Mouse (Mus musculus): ENCODE data around the gene Ccnf.

DNA sequence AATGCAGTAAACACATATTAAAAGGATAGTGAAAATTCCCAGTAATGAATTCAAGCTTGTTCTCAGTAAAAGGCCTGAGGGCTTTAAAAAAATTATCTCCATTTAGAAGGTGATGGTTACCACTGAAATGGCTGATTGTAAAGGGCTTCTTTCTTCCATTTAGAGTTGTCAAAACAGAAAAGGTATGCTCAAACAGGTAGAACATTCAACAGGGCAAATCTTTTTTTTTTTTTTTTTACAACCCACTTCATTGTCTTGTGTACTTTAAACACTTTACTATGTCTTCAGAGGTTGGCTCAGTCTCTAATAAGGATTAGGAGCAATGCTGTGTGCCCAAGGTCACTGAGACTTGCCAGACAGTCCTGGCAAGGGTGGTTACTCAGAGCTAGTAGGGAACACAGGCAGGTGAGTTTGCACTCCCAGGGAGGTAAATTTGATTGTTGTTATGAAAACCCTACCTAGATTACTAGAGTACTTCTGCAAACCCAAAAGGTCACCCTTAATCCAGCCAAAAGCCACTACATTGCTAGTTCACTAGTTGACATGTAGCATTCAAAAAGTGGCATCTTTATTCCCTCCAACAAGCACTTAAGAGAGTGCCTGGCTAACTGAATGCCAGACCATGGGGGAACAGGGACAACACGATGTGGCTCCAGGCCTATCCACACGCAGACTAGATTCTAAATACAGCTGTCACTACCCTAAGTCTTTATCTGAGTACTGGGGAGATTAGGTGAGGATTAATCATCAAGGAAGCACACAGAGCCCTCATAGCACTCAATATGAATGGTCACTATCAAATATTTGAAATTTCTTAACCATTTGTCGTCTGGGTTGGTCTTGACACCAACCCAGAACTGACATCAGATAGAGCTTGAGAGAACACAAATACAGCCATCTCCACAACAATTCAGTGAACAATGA is 47.4 kb downstream of the Ccnf start:
- TF ChIP-seq CTCF (IDR thresholded peaks at IDR 0.05; ENCODE audit: low read depth), result no peak
- TF ChIP-seq EP300 (optimal IDR thresholded peaks at IDR 0.05), result no peak
